In genomic region chr12:103292366-103292765, GRCm38 (mm10) we compare ENCODE assay signal across 29 mouse cellular contexts. TPM values are rescaled to one million over a fixed set of nuclear protein-coding genes. Genes with fewer than 3 reads are reported as not detected.
"Had no signal": no experiment of that assay in that cellular context is flagged by ENCODE, and none has a peak within 500 bp of the region (broad histone marks: within the 10 kb centered on the region; RNA-seq: fewer than 3 reads in every experiment).

No protein-coding gene starts in this region.

- H3K27ac ChIP-seq: heart, adult 2 months; heart, embryonic 13.5 days; heart, embryonic 15.5 days; hindbrain, embryonic 12.5 days; hindbrain, embryonic 14.5 days; kidney, embryonic 15.5 days; kidney, postnatal 0 days; limb, embryonic 10.5 days; limb, embryonic 12.5 days had no signal

- H3K36me3 ChIP-seq: heart, embryonic 13.5 days; heart, embryonic 15.5 days; hindbrain, embryonic 12.5 days; kidney, embryonic 15.5 days; limb, embryonic 10.5 days; limb, embryonic 12.5 days had no signal

- H3K9ac ChIP-seq: forebrain, postnatal 0 days; heart, embryonic 13.5 days; heart, embryonic 15.5 days; hindbrain, embryonic 12.5 days; hindbrain, embryonic 14.5 days; kidney, embryonic 15.5 days; limb, embryonic 12.5 days had no signal

- H3K4me3 ChIP-seq: heart, adult 2 months; heart, embryonic 13.5 days; heart, embryonic 15.5 days; hindbrain, embryonic 12.5 days; kidney, embryonic 15.5 days; limb, embryonic 10.5 days; limb, embryonic 12.5 days had no signal

- H3K27me3 ChIP-seq: heart, embryonic 13.5 days; heart, embryonic 15.5 days; hindbrain, embryonic 12.5 days; kidney, embryonic 15.5 days; limb, embryonic 12.5 days had no signal

- H3K9me3 ChIP-seq: heart, embryonic 13.5 days; heart, embryonic 15.5 days; hindbrain, embryonic 12.5 days; kidney, embryonic 15.5 days; limb, embryonic 10.5 days; limb, embryonic 12.5 days had no signal

- H3K4me2 ChIP-seq: heart, embryonic 11.5 days; heart, embryonic 13.5 days; heart, embryonic 15.5 days; hindbrain, embryonic 12.5 days; hindbrain, embryonic 14.5 days; kidney, embryonic 15.5 days; limb, embryonic 12.5 days; liver, embryonic 11.5 days had no signal

- ATAC-seq: forebrain, postnatal 0 days; hindbrain, embryonic 16.5 days; inflammation-experienced regulatory T-cells, adult 6 months had no signal

- DNase-seq: forebrain, postnatal 0 days; gastrocnemius, postnatal 14 days; gastrocnemius, postnatal 36 days; heart, adult 11 months; heart, adult 2 months; heart, postnatal 14 days; heart, postnatal 36 days; kidney, adult 11 months; kidney, adult 2 months; kidney, adult 9 months; kidney, postnatal 14 days; kidney, postnatal 36 days; layer of hippocampus, adult 9-11 months; layer of hippocampus, postnatal 36 days; liver had no signal

RNA-seq across cellular contexts. Expression of gene Fam181a, which starts 18.4 kb away (rescaled TPM):
- polyA plus RNA-seq: heart, adult 2 months; heart, embryonic 11.5 days; heart, embryonic 13.5 days; heart, embryonic 15.5 days; heart, postnatal 0 days; inflammation-experienced regulatory T-cells, adult 6 months; kidney, embryonic 15.5 days; kidney, postnatal 0 days; large intestine, adult 2 months; limb, embryonic 10.5 days; liver, embryonic 11.5 days had no signal

RNA-seq across cellular contexts. Expression of gene Prima1, which starts 50.4 kb away (rescaled TPM):
- polyA plus RNA-seq: heart, postnatal 0 days; inflammation-experienced regulatory T-cells, adult 6 months; limb, embryonic 10.5 days; limb, embryonic 12.5 days had no signal
